Mouse (Mus musculus) activated CD4-positive, CD25-positive, alpha-beta regulatory T cell, adult 4 months (primary cell): ENCODE measurements around the gene Fbxo6. TPM values are rescaled to one million over a fixed set of nuclear protein-coding genes. Genes with fewer than 3 reads are reported as not detected.
"Not testable (repeated sequence)": the region's sequence is repeated elsewhere in the genome, so short reads cannot be mapped to it uniquely, and the experiment has no call there.

ENCODE experiments used
- ATAC-seq: one replicate; pipeline ENCODE4 v1.8.0; 2017
- polyA plus RNA-seq, 2 experiments: library from polyadenylated mRNA; unstranded; fragments of 100-300 nt; shearing (Covaris generic); gene quantifications; one replicate each; pipeline ENCODE4 v1.2.1; 2017

The Fbxo6 gene
- polyA plus RNA-seq, result 10 to 100 TPM; 48.2 to 57.2 TPM

GRCm38 (mm10) chr4:148151267-148152168, at the start of gene Fbxo6:
Gene Fbxo6 (minus strand): TSS chr4:148152140.
- peak; percentile 94 for ATAC-seq

- no peak for ATAC-seq
Measured at GRCm38 (mm10) chr4:148198721-148199120, 46.8 kb upstream of the Fbxo6 start.

GRCm38 (mm10) chr4:148194400-148194799, 42.5 kb upstream of the Fbxo6 start:
- no peak for ATAC-seq

GRCm38 (mm10) chr4:148192707-148193245, 40.8 kb upstream of the Fbxo6 start:
- ATAC-seq, result no peak

- not testable (repeated sequence) for ATAC-seq
Measured at GRCm38 (mm10) chr4:148188767-148189166, 36.8 kb upstream of the Fbxo6 start.

GRCm38 (mm10) chr4:148185819-148186218, 33.9 kb upstream of the Fbxo6 start:
- no peak for ATAC-seq

GRCm38 (mm10) chr4:148184564-148184963, 32.6 kb upstream of the Fbxo6 start:
- no peak for ATAC-seq

GRCm38 (mm10) chr4:148182363-148182762, 30.4 kb upstream of the Fbxo6 start:
- no peak for ATAC-seq

- ATAC-seq, result no peak
Measured at GRCm38 (mm10) chr4:148181483-148181882, 29.5 kb upstream of the Fbxo6 start.

GRCm38 (mm10) chr4:148177716-148178115, 25.8 kb upstream of the Fbxo6 start:
- ATAC-seq, result no peak

- ATAC-seq, result not testable (repeated sequence)
Measured at GRCm38 (mm10) chr4:148176603-148177002, 24.7 kb upstream of the Fbxo6 start.

- ATAC-seq, result no peak
Measured at GRCm38 (mm10) chr4:148174495-148174862, 22.5 kb upstream of the Fbxo6 start.

- ATAC-seq, result no peak
Measured at GRCm38 (mm10) chr4:148173811-148174494, 22.0 kb upstream of the Fbxo6 start.

GRCm38 (mm10) chr4:148171261-148171660, 19.3 kb upstream of the Fbxo6 start:
- ATAC-seq, result no peak

- peak; percentile 47 for ATAC-seq
Measured at GRCm38 (mm10) chr4:148170842-148171241, 18.9 kb upstream of the Fbxo6 start.

- ATAC-seq, result no peak
Measured at GRCm38 (mm10) chr4:148169586-148169985, 17.6 kb upstream of the Fbxo6 start.

GRCm38 (mm10) chr4:148168287-148168686, 16.3 kb upstream of the Fbxo6 start:
- ATAC-seq, result peak; percentile 65

GRCm38 (mm10) chr4:148166986-148167385, 15.0 kb upstream of the Fbxo6 start:
- ATAC-seq, result no peak

- ATAC-seq, result no peak
Measured at GRCm38 (mm10) chr4:148166431-148166830, 14.5 kb upstream of the Fbxo6 start.

GRCm38 (mm10) chr4:148165551-148165950, 13.6 kb upstream of the Fbxo6 start:
- ATAC-seq, result no peak

- ATAC-seq, result no peak
Measured at GRCm38 (mm10) chr4:148164461-148164860, 12.5 kb upstream of the Fbxo6 start.

GRCm38 (mm10) chr4:148164002-148164439, 12.1 kb upstream of the Fbxo6 start:
- ATAC-seq, result peak; percentile 44
